Mouse (Mus musculus) limb, embryonic 15.5 days (tissue): ENCODE results near the gene Gm17571. TPM values are rescaled to one million over a fixed set of nuclear protein-coding genes. Genes with fewer than 3 reads are reported as not detected.

Experiments
- ATAC-seq: fragments of 200-750 bp; cut with Nextera tagmentation; 2 replicates; pipeline ENCODE4 v1.8.0; 2017; ENCODE audit warnings: low read depth, moderate TSS enrichment; ENCODE audit not compliant: insufficient number of reproducible peaks, low FRiP score, low TSS enrichment
- H3K27ac ChIP-seq: fragments of 300-500 bp; sonication (generic); 2 replicates; pipeline ENCODE4 v1.5.1; 2015; ENCODE audit warnings: moderate library complexity, mild to moderate bottlenecking, inconsistent platforms
- H3K27me3 ChIP-seq: fragments of 300-500 bp; sonication (generic); 2 replicates; pipeline ENCODE4 v1.6.1; 2015; ENCODE audit warnings: inconsistent platforms
- H3K36me3 ChIP-seq: fragments of 300-500 bp; sonication (generic); 2 replicates; pipeline ENCODE4 v1.6.1; 2015; ENCODE audit warnings: inconsistent platforms
- H3K4me1 ChIP-seq: fragments of 300-500 bp; sonication (generic); 2 replicates; pipeline ENCODE4 v1.6.1; 2015; ENCODE audit warnings: inconsistent platforms
- H3K4me2 ChIP-seq: fragments of 300-500 bp; sonication (generic); 2 replicates; pipeline ENCODE4 v1.6.1; 2015; ENCODE audit warnings: mild to moderate bottlenecking, inconsistent platforms
- H3K4me3 ChIP-seq: fragments of 300-500 bp; sonication (generic); 2 replicates; pipeline ENCODE4 v1.5.1; 2015; ENCODE audit warnings: mild to moderate bottlenecking, inconsistent platforms
- H3K9ac ChIP-seq: fragments of 300-500 bp; sonication (generic); 2 replicates; pipeline ENCODE4 v1.6.1; 2015; ENCODE audit warnings: inconsistent platforms
- H3K9me3 ChIP-seq: fragments of 300-500 bp; sonication (generic); 2 replicates; pipeline ENCODE4 v1.6.1; 2016; ENCODE audit warnings: inconsistent platforms
- polyA plus RNA-seq: library from polyadenylated mRNA; unstranded; fragments of >200 nt; fragmentation: Nextera tagmentation; extraction: Ambion mirVana; gene quantifications from 2 replicates; pipeline ENCODE4 v1.2.1, GENCODE M21; 2015

Gene Gm17571
- polyA plus RNA-seq, 1 experiment from 2014 or later = not detected

GRCm38 (mm10) chr9:13414230-13414766 lies 32.3 kb downstream of the Gm17571 start:
- H3K9ac ChIP-seq = no peak overlapping the region
- H3K27me3 ChIP-seq = no peaks in the 10 kb centered on the region
- H3K36me3 ChIP-seq = 0 out of 2 replicates have a peak, but pooled peaks cover 5% of the 10 kb centered on the region
- no peak overlapping the region for H3K4me3 ChIP-seq
- no peaks in the 10 kb centered on the region for H3K4me1 ChIP-seq
- H3K27ac ChIP-seq = no peak overlapping the region
- no peak overlapping the region for H3K4me2 ChIP-seq
- no peaks in the 10 kb centered on the region for H3K9me3 ChIP-seq
- ATAC-seq = 0 out of 2 replicates have a peak, but pooled peaks have one; percentile 55

Other genes with a start within 250 kb of the Gm17571 start
- 8.9 and 9.9 TPM in 2 replicates for gene Jrkl, start 200.9 kb downstream of the Gm17571 start, polyA plus RNA-seq
- 8.3 and 8.5 TPM in 2 replicates for gene Ccdc82, start 199.8 kb downstream of the Gm17571 start, polyA plus RNA-seq
- gene Maml2, start 148.8 kb downstream of the Gm17571 start, polyA plus RNA-seq = 10.2 and 10.9 TPM in 2 replicates